Mouse (Mus musculus) liver, embryonic 11.5 days (tissue): ENCODE measurements around the gene Bora. TPM values are rescaled to one million over a fixed set of nuclear protein-coding genes. Genes with fewer than 3 reads are reported as not detected.

ENCODE experiments used
- ATAC-seq: fragments of 200-750 bp; cut with Nextera tagmentation; replicated peaks from 2 replicates; pipeline ENCODE4 v1.8.0; 2017; ENCODE audit warnings: moderate number of reproducible peaks, mild to moderate bottlenecking, moderate TSS enrichment, moderate library complexity; ENCODE audit not compliant: low FRiP score
- DNase-seq: peaks from one replicate; pipeline ENCODE4 v3.0.0-alpha.2; 2017; ENCODE audit warnings: low spot score
- H3K27ac ChIP-seq: fragments of 300-500 bp; sonication (generic); 2 replicates; pipeline ENCODE4 v1.5.1; 2014; ENCODE audit warnings: mild to moderate bottlenecking, low read depth, low read length, control low read depth
- H3K27me3 ChIP-seq: fragments of 300-500 bp; sonication (generic); replicated peaks from 2 replicates; pipeline ENCODE4 v1.6.1; 2014; ENCODE audit warnings: low read length, mixed read lengths; ENCODE audit not compliant: control insufficient read depth, insufficient read depth
- H3K36me3 ChIP-seq: fragments of 300-500 bp; sonication (generic); 2 replicates; pipeline ENCODE4 v1.6.1; 2014; ENCODE audit warnings: mild to moderate bottlenecking, low read length, moderate library complexity, mixed read lengths; ENCODE audit not compliant: control insufficient read depth, insufficient read depth
- H3K4me1 ChIP-seq: fragments of 300-500 bp; sonication (generic); replicated peaks from 2 replicates; pipeline ENCODE4 v1.6.1; 2014; ENCODE audit warnings: low read length, mixed read lengths; ENCODE audit not compliant: control insufficient read depth, insufficient read depth
- H3K4me2 ChIP-seq: fragments of 300-500 bp; sonication (generic); 2 replicates; pipeline ENCODE4 v1.6.1; 2014; ENCODE audit warnings: mild to moderate bottlenecking, control low read depth, moderate library complexity
- H3K4me3 ChIP-seq: fragments of 300-500 bp; sonication (generic); 2 replicates; pipeline ENCODE4 v1.5.1; 2014; ENCODE audit warnings: low read depth, low read length, control low read depth
- H3K9ac ChIP-seq: fragments of 300-500 bp; sonication (generic); 2 replicates; pipeline ENCODE4 v1.6.1; 2014; ENCODE audit warnings: low read depth, low read length, control low read depth
- H3K9me3 ChIP-seq: fragments of 300-500 bp; sonication (generic); 2 replicates; pipeline ENCODE4 v1.6.1; 2016; ENCODE audit warnings: low read length, inconsistent platforms, mixed read lengths; ENCODE audit not compliant: control insufficient read depth
- WGBS: fragments of 180-500 bp; shearing (Covaris S2); extraction: QIAGEN DNeasy Blood & Tissue Kit; methylation state at CpG from one replicate; pipeline ENCODE4 v1.1.7; 2014; 5-methylcytosine and 5-hydroxymethylcytosine counted together
- polyA plus RNA-seq: library from polyadenylated mRNA; unstranded; fragments of >200 nt; fragmentation: Nextera tagmentation; extraction: Ambion mirVana; gene quantifications from 2 replicates; pipeline ENCODE4 v1.2.1, GENCODE M21; 2014

Bora gene
- polyA plus RNA-seq, 1 experiment from 2014 or later = 76.3 TPM

- Histone ChIP-seq H3K4me3 (peak overlapping the region; percentile 94), H3K27me3 (no peaks in the 10 kb centered on the region), H3K4me2 (peak overlapping the region; percentile 55), H3K9ac (peak overlapping the region; percentile 73), H3K4me1 (peaks cover 9% of the 10 kb centered on the region), H3K9me3 (no peaks in the 10 kb centered on the region), H3K36me3 (peaks cover 17% of the 10 kb centered on the region), H3K27ac (0 out of 2 replicates have a peak overlapping the region, but pooled peaks have one; percentile 36)
- ATAC-seq = no peak
- no peak for DNase-seq
- 4% methylated on average over 20 of the region's 20 CpGs for WGBS
Measured at GRCm38 (mm10) chr14:99099967-99100587, 54.1 kb downstream of the Bora start.

- Histone ChIP-seq H3K27me3 (no peaks in the 10 kb centered on the region), H3K36me3 (no peaks in the 10 kb centered on the region; the same call in 1 of the 2 replicates), H3K4me1 (peaks cover 9% of the 10 kb centered on the region), H3K9me3 (no peaks in the 10 kb centered on the region), H3K4me2 (no peak overlapping the region), H3K4me3 (no peak overlapping the region), H3K9ac (no peak overlapping the region), H3K27ac (no peak overlapping the region)
- DNase-seq (no peak), ATAC-seq (no peak)
- WGBS = 85% methylated on average over 4 of the region's 4 CpGs
Measured at GRCm38 (mm10) chr14:99103050-99103449, 57.0 kb downstream of the Bora start.

DNA sequence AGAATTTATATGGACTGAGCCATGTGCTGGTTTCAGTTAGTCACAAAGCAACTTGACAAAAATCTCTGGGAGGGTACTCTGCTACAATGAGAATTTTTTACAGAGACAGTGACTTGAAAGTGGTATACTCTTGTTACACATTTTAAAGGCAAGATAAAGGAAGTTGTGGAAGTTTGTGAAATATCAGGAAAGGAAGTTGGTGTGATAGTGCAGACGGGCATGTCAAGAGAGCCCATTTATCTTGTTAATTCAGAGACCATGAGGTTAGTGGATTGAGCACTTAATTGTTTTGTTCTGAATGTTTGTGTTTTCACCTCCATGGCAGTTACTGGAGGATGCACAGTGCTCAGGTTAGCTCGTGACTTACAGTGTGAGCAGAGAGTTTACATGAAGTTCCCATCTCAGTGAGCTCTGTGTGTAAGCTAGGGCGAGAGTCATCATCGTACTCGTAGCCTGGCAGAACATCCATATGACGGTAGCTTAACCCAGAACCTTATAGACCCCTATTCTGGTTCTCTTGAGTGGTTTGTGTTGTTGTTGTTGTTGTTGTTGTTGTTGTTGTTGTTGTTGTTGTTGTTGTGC lies 58.6 kb downstream of the Bora start:
- ATAC-seq (no peak), DNase-seq (no peak)
- H3K4me1 ChIP-seq = peaks cover 3% of the 10 kb centered on the region
- no peaks in the 10 kb centered on the region; the same call in 1 of the 2 replicates for H3K36me3 ChIP-seq
- 80% methylated on average over 6 of the region's 6 CpGs for WGBS
- H3K4me2 ChIP-seq = no peak overlapping the region
- no peak overlapping the region for H3K27ac ChIP-seq
- no peaks in the 10 kb centered on the region for H3K9me3 ChIP-seq
- no peaks in the 10 kb centered on the region for H3K27me3 ChIP-seq
- H3K9ac ChIP-seq = no peak overlapping the region
- H3K4me3 ChIP-seq = no peak overlapping the region

GRCm38 (mm10) chr14:99106671-99107070 lies 60.6 kb downstream of the Bora start:
- Histone ChIP-seq H3K27ac (no peak overlapping the region), H3K36me3 (no peaks in the 10 kb centered on the region; the same call in none of the 2 replicates), H3K9ac (no peak overlapping the region), H3K4me2 (no peak overlapping the region), H3K27me3 (no peaks in the 10 kb centered on the region), H3K4me3 (no peak overlapping the region), H3K9me3 (no peaks in the 10 kb centered on the region), H3K4me1 (no peaks in the 10 kb centered on the region)
- DNase-seq (no peak), ATAC-seq (no peak)
- WGBS = 88% methylated on average over 2 of the region's 2 CpGs

- no peaks in the 10 kb centered on the region for H3K4me1 ChIP-seq
- H3K36me3 ChIP-seq = no peaks in the 10 kb centered on the region; the same call in none of the 2 replicates
- no peak overlapping the region for H3K27ac ChIP-seq
- no peaks in the 10 kb centered on the region for H3K9me3 ChIP-seq
- H3K4me3 ChIP-seq = no peak overlapping the region
- DNase-seq (no peak), ATAC-seq (no peak)
- no peak overlapping the region for H3K4me2 ChIP-seq
- no peaks in the 10 kb centered on the region for H3K27me3 ChIP-seq
- H3K9ac ChIP-seq = no peak overlapping the region
- WGBS = 88% methylated on average over 2 of the region's 2 CpGs
Measured at GRCm38 (mm10) chr14:99107631-99108187, 61.7 kb downstream of the Bora start.

DNA sequence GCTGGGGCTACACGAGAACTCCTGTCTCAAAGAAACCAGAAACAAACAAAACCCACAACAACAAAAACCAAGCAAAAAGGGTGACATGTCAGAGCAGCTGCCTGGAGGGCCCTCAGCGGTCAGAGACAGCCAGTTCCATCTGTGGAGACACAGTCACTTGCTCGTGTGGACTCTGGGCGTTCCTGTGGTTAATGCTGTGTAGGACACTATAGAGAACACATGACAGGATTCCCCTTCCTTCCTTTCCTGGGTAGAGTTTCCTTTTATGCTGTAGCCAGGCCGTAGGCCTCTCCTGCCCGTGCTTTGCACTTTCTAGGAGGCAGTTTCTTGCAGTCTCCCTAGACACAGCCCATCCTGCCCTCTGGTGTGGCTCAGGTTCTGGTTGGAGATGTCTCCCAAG lies 62.7 kb downstream of the Bora start:
- Histone ChIP-seq H3K36me3 (peaks cover 3% of the 10 kb centered on the region), H3K27ac (no peak overlapping the region), H3K4me3 (no peak overlapping the region), H3K4me2 (no peak overlapping the region), H3K9me3 (no peaks in the 10 kb centered on the region), H3K27me3 (no peaks in the 10 kb centered on the region), H3K9ac (no peak overlapping the region), H3K4me1 (no peaks in the 10 kb centered on the region)
- ATAC-seq (0 out of 2 replicates have a peak, but pooled peaks have one; percentile 23), DNase-seq (no peak)
- 74% methylated on average over 6 of the region's 6 CpGs for WGBS

DNA sequence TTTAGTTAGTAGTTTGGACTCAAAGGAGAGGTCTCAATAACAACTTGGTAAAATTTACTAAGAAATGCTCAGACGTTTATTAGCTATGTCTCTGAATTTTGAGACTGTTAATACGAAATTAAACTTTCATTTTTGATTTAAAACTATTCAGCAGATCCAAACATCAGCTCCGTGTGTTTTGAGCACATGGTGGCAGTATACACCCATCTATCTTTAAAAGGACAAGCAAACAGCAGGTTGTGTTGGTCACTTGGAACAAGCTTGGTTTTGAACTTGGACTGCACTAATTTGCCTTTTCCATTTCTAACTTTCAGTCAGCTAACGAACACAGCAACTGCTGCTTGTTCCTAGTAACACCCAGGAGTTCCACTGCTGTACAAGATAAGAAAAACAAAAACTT lies 71.6 kb downstream of the Bora start:
- no peak for DNase-seq
- Histone ChIP-seq H3K27ac (no peak overlapping the region), H3K4me3 (no peak overlapping the region), H3K27me3 (no peaks in the 10 kb centered on the region), H3K4me1 (no peaks in the 10 kb centered on the region), H3K36me3 (peaks cover 8% of the 10 kb centered on the region), H3K4me2 (no peak overlapping the region), H3K9ac (no peak overlapping the region), H3K9me3 (no peaks in the 10 kb centered on the region)
- ATAC-seq = no peak
- whole genome bisulfite sequencing = 82% methylated on average over 4 of the region's 4 CpGs

GRCm38 (mm10) chr14:99121584-99122339 lies 75.7 kb downstream of the Bora start:
- DNase-seq (no peak), ATAC-seq (no peak)
- Histone ChIP-seq H3K9me3 (no peaks in the 10 kb centered on the region), H3K27ac (no peak overlapping the region), H3K9ac (no peak overlapping the region), H3K4me1 (no peaks in the 10 kb centered on the region), H3K4me3 (no peak overlapping the region), H3K36me3 (no peaks in the 10 kb centered on the region), H3K4me2 (no peak overlapping the region), H3K27me3 (no peaks in the 10 kb centered on the region)
- 87% methylated on average over 11 of the region's 11 CpGs for WGBS
